Mouse (Mus musculus): Measurements from ENCODE around the gene Clta. TPM values are rescaled to one million over a fixed set of nuclear protein-coding genes. Genes with fewer than 3 reads are reported as not detected.

Clta gene
- polyA plus RNA-seq, 1 experiment from 2014 or later: 238 TPM

- Histone ChIP-seq H3K4me1 (peaks cover 34% of the 10 kb centered on the region), H3K4me2 (0 out of 2 replicates have a peak overlapping the region, but pooled peaks have one; percentile 8), H3K36me3 (replicated peaks) (peaks cover 6% of the 10 kb centered on the region), H3K4me3 (replicated peaks) (no peak overlapping the region), H3K9me3 (no peaks in the 10 kb centered on the region), H3K27me3 (peaks cover 6% of the 10 kb centered on the region; the same call in 1 of the 2 replicates), H3K27ac (peak overlapping the region; percentile 61), H3K9ac (no peak overlapping the region)
- 69% methylated on average over 9 of the region's 9 CpGs for WGBS
- 0 out of 2 replicates have a peak, but pooled peaks have one; percentile 8 for ATAC-seq (ENCODE audit: low FRiP score)
Measured at GRCm38 (mm10) chr4:43971541-43972136, 32.6 kb upstream of the Clta start.

- peaks cover 8% of the 10 kb centered on the region; the same call in 1 of the 2 replicates for H3K27me3 ChIP-seq
- peaks cover 34% of the 10 kb centered on the region for H3K4me1 ChIP-seq
- peak overlapping the region; percentile 61 for H3K27ac ChIP-seq
- WGBS: 9% methylated on average over 8 of the region's 8 CpGs
- peak overlapping the region; percentile 8; the same call in 1 of the 2 replicates for H3K4me2 ChIP-seq
- peaks cover 6% of the 10 kb centered on the region for H3K36me3 ChIP-seq (replicated peaks)
- H3K9ac ChIP-seq: no peak overlapping the region
- H3K4me3 ChIP-seq (replicated peaks): no peak overlapping the region
- H3K9me3 ChIP-seq: no peaks in the 10 kb centered on the region
- peak; percentile 52; the same call in 1 of the 2 replicates for ATAC-seq (ENCODE audit: low FRiP score)
Measured at GRCm38 (mm10) chr4:43972137-43972591, 32.1 kb upstream of the Clta start.

- WGBS: 37% methylated on average over 4 of the region's 4 CpGs
- no peaks in the 10 kb centered on the region for H3K9me3 ChIP-seq
- H3K27ac ChIP-seq: no peak overlapping the region
- H3K4me2 ChIP-seq: no peak overlapping the region
- peaks cover 39% of the 10 kb centered on the region for H3K4me1 ChIP-seq
- H3K9ac ChIP-seq: no peak overlapping the region
- H3K36me3 ChIP-seq (replicated peaks): peaks cover 6% of the 10 kb centered on the region
- ATAC-seq (ENCODE audit: low FRiP score): no peak
- peaks cover 8% of the 10 kb centered on the region for H3K27me3 ChIP-seq
- H3K4me3 ChIP-seq (replicated peaks): no peak overlapping the region
Measured at GRCm38 (mm10) chr4:43973526-43973981, 30.7 kb upstream of the Clta start.

- WGBS: 79% methylated on average over 10 of the region's 10 CpGs
- Histone ChIP-seq H3K9me3 (no peaks in the 10 kb centered on the region), H3K4me2 (no peak overlapping the region), H3K4me1 (peaks cover 36% of the 10 kb centered on the region), H3K27ac (no peak overlapping the region), H3K27me3 (peaks cover 11% of the 10 kb centered on the region), H3K4me3 (replicated peaks) (no peak overlapping the region), H3K36me3 (replicated peaks) (peaks cover 6% of the 10 kb centered on the region), H3K9ac (no peak overlapping the region)
- no peak for ATAC-seq (ENCODE audit: low FRiP score)
Measured at GRCm38 (mm10) chr4:43974914-43975616, 29.2 kb upstream of the Clta start.

- Histone ChIP-seq H3K4me2 (no peak overlapping the region), H3K9ac (no peak overlapping the region), H3K4me3 (replicated peaks) (no peak overlapping the region), H3K4me1 (peaks cover 36% of the 10 kb centered on the region), H3K27ac (no peak overlapping the region), H3K9me3 (no peaks in the 10 kb centered on the region), H3K36me3 (replicated peaks) (no peaks in the 10 kb centered on the region), H3K27me3 (peaks cover 22% of the 10 kb centered on the region)
- ATAC-seq (ENCODE audit: low FRiP score): no peak
- WGBS: 84% methylated on average over 6 of the region's 6 CpGs
Measured at GRCm38 (mm10) chr4:43976223-43976740, 28.0 kb upstream of the Clta start.

- H3K4me1 ChIP-seq: peaks cover 20% of the 10 kb centered on the region
- H3K9me3 ChIP-seq: no peaks in the 10 kb centered on the region
- WGBS: 12% methylated on average over 17 of the region's 17 CpGs
- H3K4me3 ChIP-seq (replicated peaks): no peak overlapping the region
- H3K36me3 ChIP-seq (replicated peaks): no peaks in the 10 kb centered on the region
- H3K4me2 ChIP-seq: 0 out of 2 replicates have a peak overlapping the region, but pooled peaks have one; percentile 0
- ATAC-seq (ENCODE audit: low FRiP score): no peak
- H3K27me3 ChIP-seq: peaks cover 31% of the 10 kb centered on the region
- no peak overlapping the region for H3K9ac ChIP-seq
- H3K27ac ChIP-seq: peak overlapping the region; percentile 66
Measured at GRCm38 (mm10) chr4:43978521-43979443, 25.5 kb upstream of the Clta start.

GRCm38 (mm10) chr4:43979746-43980145 is 24.5 kb upstream of the Clta start:
- no peak overlapping the region for H3K27ac ChIP-seq
- H3K4me1 ChIP-seq: peaks cover 20% of the 10 kb centered on the region
- no peak for ATAC-seq (ENCODE audit: low FRiP score)
- H3K27me3 ChIP-seq: peaks cover 31% of the 10 kb centered on the region
- no peaks in the 10 kb centered on the region for H3K36me3 ChIP-seq (replicated peaks)
- H3K4me3 ChIP-seq (replicated peaks): no peak overlapping the region
- H3K9ac ChIP-seq: no peak overlapping the region
- WGBS: 81% methylated on average over 3 of the region's 3 CpGs
- H3K4me2 ChIP-seq: no peak overlapping the region
- no peaks in the 10 kb centered on the region for H3K9me3 ChIP-seq

GRCm38 (mm10) chr4:43980236-43980635 is 24.0 kb upstream of the Clta start:
- Histone ChIP-seq H3K9me3 (no peaks in the 10 kb centered on the region), H3K4me2 (no peak overlapping the region), H3K36me3 (replicated peaks) (no peaks in the 10 kb centered on the region), H3K27me3 (peaks cover 31% of the 10 kb centered on the region), H3K4me3 (replicated peaks) (no peak overlapping the region), H3K27ac (no peak overlapping the region), H3K4me1 (peaks cover 20% of the 10 kb centered on the region), H3K9ac (no peak overlapping the region)
- 81% methylated on average over 4 of the region's 4 CpGs for WGBS
- no peak for ATAC-seq (ENCODE audit: low FRiP score)

- Histone ChIP-seq H3K4me2 (no peak overlapping the region), H3K4me3 (replicated peaks) (no peak overlapping the region), H3K4me1 (peaks cover 20% of the 10 kb centered on the region), H3K9ac (no peak overlapping the region), H3K9me3 (no peaks in the 10 kb centered on the region), H3K27me3 (peaks cover 31% of the 10 kb centered on the region), H3K27ac (no peak overlapping the region), H3K36me3 (replicated peaks) (no peaks in the 10 kb centered on the region)
- 95% methylated on average over 6 of the region's 6 CpGs for WGBS
- ATAC-seq (ENCODE audit: low FRiP score): no peak
Measured at GRCm38 (mm10) chr4:43980846-43981245, 23.4 kb upstream of the Clta start.

- Histone ChIP-seq H3K9ac (no peak overlapping the region), H3K4me1 (peaks cover 20% of the 10 kb centered on the region), H3K9me3 (no peaks in the 10 kb centered on the region), H3K27ac (no peak overlapping the region), H3K4me3 (replicated peaks) (no peak overlapping the region), H3K36me3 (replicated peaks) (no peaks in the 10 kb centered on the region), H3K4me2 (no peak overlapping the region), H3K27me3 (peaks cover 30% of the 10 kb centered on the region)
- WGBS: 90% methylated on average over 7 of the region's 7 CpGs
- ATAC-seq (ENCODE audit: low FRiP score): no peak
Measured at GRCm38 (mm10) chr4:43981251-43981650, 23.0 kb upstream of the Clta start.

GRCm38 (mm10) chr4:43982053-43982732 is 22.1 kb upstream of the Clta start:
- Histone ChIP-seq H3K36me3 (replicated peaks) (no peaks in the 10 kb centered on the region), H3K9ac (peak overlapping the region; percentile 53), H3K27me3 (peaks cover 28% of the 10 kb centered on the region), H3K4me1 (peaks cover 20% of the 10 kb centered on the region), H3K4me2 (peak overlapping the region; percentile 59), H3K27ac (no peak overlapping the region), H3K9me3 (no peaks in the 10 kb centered on the region), H3K4me3 (replicated peaks) (peak overlapping the region; percentile 34)
- peak; percentile 94 for ATAC-seq (ENCODE audit: low FRiP score)
- 3% methylated on average over 24 of the region's 24 CpGs for WGBS
